Mouse (Mus musculus) left cerebral cortex, adult 2 months (tissue): ENCODE data around the gene Ltf. TPM values are rescaled to one million over a fixed set of nuclear protein-coding genes. Genes with fewer than 3 reads are reported as not detected.

ENCODE experiments used
- DNase-seq, 2 experiments: peaks; one replicate each; pipeline ENCODE4 v3.0.0; 2021 to 2022; ENCODE audit warnings: low spot score in 2 of 2, mixed read lengths in 1 of 2; ENCODE audit errors: extremely low spot score in 1 of 2
- H3K27ac ChIP-seq: fragments of 200-600 bp; 2 replicates; pipeline ENCODE4 v1.8.1; 2022
- H3K4me3 ChIP-seq: fragments of 200-600 bp; 2 replicates; pipeline ENCODE4 v1.8.1; 2022
- CTCF ChIP-seq: fragments of 200-600 bp; IDR thresholded peaks from 2 replicates; pipeline ENCODE4 v1.8.1; 2022; ENCODE audit warnings: antibody characterized with exemption, mild to moderate bottlenecking, moderate library complexity
- intact Hi-C: fragments of 180-260 bp; cut with DNase I; formaldehyde crosslinking; loops from one replicate; pipeline ENCODE4 v1.15.1; 2025
- total RNA-seq, 2 experiments: library from RNA; stranded (reverse); gene quantifications; 2 replicates each; pipeline ENCODE4 v1.2.3; 2021

Ltf gene
- total RNA-seq, 2 experiments from 2014 or later = 1.1 TPM; not detected in 1

DNA sequence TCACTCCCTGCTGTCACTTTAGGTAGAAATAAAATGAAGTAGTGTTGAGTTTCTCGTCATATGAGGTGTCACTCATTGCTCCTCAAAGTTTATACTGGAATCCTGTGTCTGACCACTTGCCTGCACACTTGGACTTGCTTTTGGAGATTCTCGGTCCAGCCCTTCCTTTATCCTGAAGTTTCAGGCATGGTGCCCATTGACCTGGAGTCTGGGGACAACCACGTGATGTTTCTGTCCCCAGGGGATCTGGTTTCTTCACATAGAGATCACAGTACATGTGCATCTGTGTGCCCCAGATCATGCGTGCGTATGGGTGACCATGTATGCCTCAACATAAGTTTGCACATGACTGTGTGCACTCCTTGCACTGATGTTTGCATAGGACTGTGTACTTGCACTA, 23.2 kb downstream of the Ltf start:
- H3K27ac ChIP-seq = no peak overlapping the region
- no peak for TF ChIP-seq CTCF
- H3K4me3 ChIP-seq = no peak overlapping the region
- intact Hi-C loops = no loop called here
- DNase-seq = no peak

DNA sequence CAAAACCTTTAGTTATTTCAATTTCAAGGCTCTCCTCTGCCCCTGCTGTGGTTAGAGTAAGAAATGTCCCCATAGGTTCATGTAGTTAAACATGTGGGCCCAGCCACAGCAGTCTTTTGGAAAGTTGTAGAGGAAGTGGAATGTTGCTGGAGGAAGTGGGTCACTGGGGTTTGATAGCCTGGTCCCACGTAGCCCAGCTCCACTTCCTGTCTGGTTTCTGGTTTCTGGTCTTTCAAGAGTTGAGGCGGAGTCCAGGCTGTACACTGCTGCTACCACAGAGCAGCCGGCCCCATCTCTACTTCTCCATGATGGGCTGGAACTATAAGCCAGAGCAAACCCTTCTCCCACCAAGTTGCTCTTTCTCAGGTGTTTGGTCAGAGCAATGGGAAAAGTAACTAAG, 27.2 kb downstream of the Ltf start:
- no peak overlapping the region for H3K4me3 ChIP-seq
- intact Hi-C loops = no loop called here
- no peak for DNase-seq
- no peak for TF ChIP-seq CTCF
- no peak overlapping the region for H3K27ac ChIP-seq

GRCm38 (mm10) chr9:111047266-111047665, 28.2 kb downstream of the Ltf start:
- intact Hi-C loops = no loop called here
- DNase-seq = no peak

GRCm38 (mm10) chr9:111048452-111048851, 29.4 kb downstream of the Ltf start:
- DNase-seq = no peak
- no peak overlapping the region for H3K27ac ChIP-seq
- no peak for TF ChIP-seq CTCF
- no peak overlapping the region for H3K4me3 ChIP-seq
- intact Hi-C loops = no loop called here

More at GRCm38 (mm10) chr9:111047266-111047665, 28.2 kb downstream of the Ltf start:
- H3K27ac ChIP-seq = no peak overlapping the region
- no peak overlapping the region for H3K4me3 ChIP-seq
- TF ChIP-seq CTCF = no peak

- H3K27ac ChIP-seq = no peak overlapping the region; the same call in 1 of the 2 replicates
- TF ChIP-seq CTCF = no peak
- no peak overlapping the region for H3K4me3 ChIP-seq
- intact Hi-C loops = no loop called here
- DNase-seq = no peak
These were observed 35.9 kb downstream of the Ltf start for GRCm38 (mm10) chr9:111054923-111055322.

GRCm38 (mm10) chr9:111055800-111056518, 36.9 kb downstream of the Ltf start:
- Histone ChIP-seq H3K4me3 (peak overlapping the region; percentile 50), H3K27ac (peak overlapping the region; percentile 2; the same call in 1 of the 2 replicates)
- intact Hi-C loops = no loop called here
- no peak for TF ChIP-seq CTCF
- no peak for DNase-seq

GRCm38 (mm10) chr9:111056519-111056797, 37.4 kb downstream of the Ltf start:
- intact Hi-C loops = no loop called here
- no peak for DNase-seq
- peak overlapping the region; percentile 50 for H3K4me3 ChIP-seq
- 0 out of 2 replicates have a peak overlapping the region, but pooled peaks have one; percentile 40 for H3K27ac ChIP-seq
- TF ChIP-seq CTCF = no peak

GRCm38 (mm10) chr9:111056798-111057543, 37.9 kb downstream of the Ltf start, which contains the start of gene Ccrl2:
TSS of gene Ccrl2 (minus strand) at chr9:111057519.
- TF ChIP-seq CTCF = no peak; the same call in 1 of the 2 replicates
- no peak for DNase-seq
- intact Hi-C loops = no loop called here

DNA sequence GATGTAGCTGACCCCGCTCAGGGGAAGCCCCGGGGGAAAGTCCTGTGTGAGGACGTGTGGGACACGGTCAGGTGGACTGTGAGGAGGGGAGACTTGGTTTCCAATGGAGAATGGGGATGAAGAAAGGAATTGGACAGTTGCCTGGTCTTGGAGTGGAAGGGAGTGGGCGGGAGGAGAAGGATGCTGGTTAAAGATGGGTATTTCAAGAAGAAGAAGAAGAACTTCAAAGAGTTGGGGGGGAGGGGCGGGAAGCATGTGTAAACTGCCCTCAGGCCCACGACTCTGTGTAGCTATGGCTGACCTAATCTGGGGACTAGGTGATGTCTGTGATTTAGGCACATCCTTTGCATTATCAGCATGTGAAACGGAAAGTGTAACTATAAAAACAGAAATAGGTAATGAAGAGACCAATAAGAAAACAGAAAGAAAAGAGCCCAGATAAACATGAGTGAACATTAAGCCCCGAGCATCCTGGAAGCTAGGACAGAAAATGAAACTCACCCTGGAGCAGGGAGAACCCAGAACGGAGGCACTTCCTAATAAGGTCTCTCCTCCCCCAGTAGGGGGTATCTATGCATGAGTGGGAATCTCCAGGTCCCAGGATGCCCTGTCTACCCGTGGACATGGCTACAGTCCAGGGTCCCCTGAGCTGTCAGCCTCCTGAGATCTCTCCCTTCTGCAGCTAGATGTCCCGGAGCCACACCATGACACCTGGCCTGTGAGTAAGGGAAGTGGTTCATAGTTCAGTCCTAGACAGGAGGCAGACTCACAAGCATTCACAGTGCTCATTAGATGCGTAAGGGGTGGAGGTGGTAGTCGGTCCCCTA, 38.7 kb downstream of the Ltf start:
- no peak for TF ChIP-seq CTCF
- Histone ChIP-seq H3K27ac (peak overlapping the region; percentile 63; the same call in 1 of the 2 replicates), H3K4me3 (no peak overlapping the region)
- intact Hi-C loops = no loop called here
- DNase-seq = no peak

More at GRCm38 (mm10) chr9:111056798-111057543, 37.9 kb downstream of the Ltf start, which contains the start of gene Ccrl2:
- peak within 1 kb of the TSS; percentile 63; the same call in 1 of the 2 replicates for H3K27ac ChIP-seq
- H3K4me3 ChIP-seq = peak within 1 kb of the TSS; percentile 50

DNA sequence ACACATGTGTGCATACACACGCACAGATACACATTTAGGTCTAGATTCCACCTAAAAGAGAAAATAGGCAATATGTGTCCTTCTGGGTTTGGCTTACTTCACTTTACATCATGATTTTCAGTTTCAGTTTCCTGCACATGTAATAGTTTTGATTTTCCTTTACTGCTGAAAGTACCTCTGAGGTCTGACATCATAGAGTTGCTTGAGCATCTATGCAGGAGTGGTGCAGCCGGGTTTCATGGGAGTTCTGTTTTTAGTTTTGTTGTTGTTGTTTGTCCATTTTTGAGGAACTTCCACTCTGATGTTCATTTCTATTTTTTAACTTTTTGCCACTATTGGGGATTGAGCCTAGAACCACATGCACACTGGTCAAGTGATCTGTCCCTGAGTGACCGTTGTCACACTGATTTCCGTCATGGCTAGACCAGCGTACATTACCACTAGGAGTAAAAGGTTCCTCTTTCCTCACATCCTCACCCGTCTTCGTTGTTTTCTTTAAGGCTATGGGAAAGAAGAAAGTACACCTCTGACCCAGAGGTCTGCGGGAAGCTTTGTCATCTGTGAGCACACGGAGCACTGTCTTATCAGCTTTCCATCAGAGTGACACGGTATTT, 40.0 kb downstream of the Ltf start:
- Histone ChIP-seq H3K27ac (no peak overlapping the region), H3K4me3 (no peak overlapping the region)
- intact Hi-C loops = no loop called here
- DNase-seq = no peak
- TF ChIP-seq CTCF = no peak

DNA sequence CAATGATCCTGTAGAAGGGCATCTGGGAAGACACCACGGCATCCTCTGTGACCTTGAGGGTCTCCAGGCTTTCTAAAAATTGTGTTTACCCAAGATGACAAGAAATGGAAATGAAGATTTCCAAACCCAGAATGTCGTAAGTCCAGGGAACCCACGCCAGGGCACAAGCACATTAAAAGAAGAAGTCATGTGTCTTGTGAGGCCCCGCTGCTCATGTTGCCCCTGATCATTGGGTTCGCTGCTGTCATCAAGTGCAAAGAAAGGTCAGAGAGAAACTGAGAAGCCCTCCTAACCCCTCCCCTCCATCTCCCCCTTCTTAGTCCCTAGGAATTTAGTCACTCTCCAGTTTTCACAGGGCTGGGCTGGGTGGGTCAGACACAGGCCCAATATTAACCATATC, 43.8 kb downstream of the Ltf start:
- no peak for DNase-seq
- Histone ChIP-seq H3K27ac (no peak overlapping the region), H3K4me3 (no peak overlapping the region)
- TF ChIP-seq CTCF = no peak
- intact Hi-C loops = no loop called here
